Mouse (Mus musculus) frontal cortex, postnatal 25 days (tissue): Measurements from ENCODE around the gene A930004D18Rik.

Experiments used
- DNase-seq, 2 experiments: peaks; one replicate each; pipeline ENCODE4 v3.0.0; 2022; ENCODE audit warnings: low spot score in 2 of 2

A930004D18Rik gene

GRCm38 (mm10) chr2:18037491-18037890 lies at the start of gene A930004D18Rik:
Gene A930004D18Rik, minus strand, starts transcription at chr2:18037737.
- DNase-seq, result no peak

- DNase-seq, result no peak
Observed at GRCm38 (mm10) chr2:18080182-18080860, 42.8 kb upstream of the A930004D18Rik start.

- no peak for DNase-seq
Observed at GRCm38 (mm10) chr2:18071947-18072346, 34.4 kb upstream of the A930004D18Rik start.

GRCm38 (mm10) chr2:18068071-18068796 lies 30.7 kb upstream of the A930004D18Rik start:
- no peak for DNase-seq

- no peak for DNase-seq
Observed at GRCm38 (mm10) chr2:18066436-18066835, 28.9 kb upstream of the A930004D18Rik start.

GRCm38 (mm10) chr2:18065708-18066030 lies 28.1 kb upstream of the A930004D18Rik start:
- DNase-seq, result no peak

GRCm38 (mm10) chr2:18064941-18065707 lies 27.6 kb upstream of the A930004D18Rik start:
- DNase-seq, result peak in 1 of 2 experiments; percentile 49

GRCm38 (mm10) chr2:18064356-18064858 lies 26.9 kb upstream of the A930004D18Rik start:
- peak; percentile 75 to 82 for DNase-seq

- DNase-seq, result peak; percentile 44 to 56
Observed at GRCm38 (mm10) chr2:18063763-18064251, 26.3 kb upstream of the A930004D18Rik start.

GRCm38 (mm10) chr2:18060396-18060795 lies 22.9 kb upstream of the A930004D18Rik start:
- no peak for DNase-seq

- DNase-seq, result no peak
Observed at GRCm38 (mm10) chr2:18059891-18060290, 22.4 kb upstream of the A930004D18Rik start.

GRCm38 (mm10) chr2:18059063-18059462 lies 21.5 kb upstream of the A930004D18Rik start:
- no peak for DNase-seq

- DNase-seq, result no peak
Observed at GRCm38 (mm10) chr2:18058146-18058708, 20.7 kb upstream of the A930004D18Rik start.

GRCm38 (mm10) chr2:18057336-18058145 lies 20.0 kb upstream of the A930004D18Rik start:
- DNase-seq, result no peak

- peak; percentile 61 to 70 for DNase-seq
Observed at GRCm38 (mm10) chr2:18056786-18057255, 19.3 kb upstream of the A930004D18Rik start.

GRCm38 (mm10) chr2:18055929-18056785 lies 18.6 kb upstream of the A930004D18Rik start:
- DNase-seq, result peak; percentile 76 to 80

- no peak for DNase-seq
Observed at GRCm38 (mm10) chr2:18055016-18055928, 17.7 kb upstream of the A930004D18Rik start, which contains the start of gene Mllt10. Gene Mllt10, plus strand, starts transcription at chr2:18055237.

- DNase-seq, result no peak
Observed at GRCm38 (mm10) chr2:18053951-18054530, 16.5 kb upstream of the A930004D18Rik start.
